Mouse (Mus musculus): ENCODE data around the gene Exoc4. TPM values are rescaled to one million over a fixed set of nuclear protein-coding genes. Genes with fewer than 3 reads are reported as not detected.

Exoc4 gene
- polyA plus RNA-seq, 2 experiments from 2014 or later, result 60.9 to 70.4 TPM

- no peak for ATAC-seq
These were observed 709.4 kb downstream of the Exoc4 start for GRCm38 (mm10) chr6:33958281-33958680.

GRCm38 (mm10) chr6:33960766-33961165 lies 711.9 kb downstream of the Exoc4 start:
- no peak for ATAC-seq

GRCm38 (mm10) chr6:33963092-33963491 lies 714.2 kb downstream of the Exoc4 start:
- ATAC-seq, result no peak

GRCm38 (mm10) chr6:33965571-33965970 lies 716.7 kb downstream of the Exoc4 start:
- no peak for ATAC-seq

GRCm38 (mm10) chr6:33968746-33969145 lies 719.9 kb downstream of the Exoc4 start:
- ATAC-seq, result no peak

GRCm38 (mm10) chr6:33972801-33973200 lies 723.9 kb downstream of the Exoc4 start:
- ATAC-seq, result no peak

- ATAC-seq, result no peak
These were observed 727.7 kb downstream of the Exoc4 start for GRCm38 (mm10) chr6:33976576-33976975.

- ATAC-seq, result no peak
These were observed 728.6 kb downstream of the Exoc4 start for GRCm38 (mm10) chr6:33977448-33977847.

- no peak for ATAC-seq
These were observed 729.0 kb downstream of the Exoc4 start for GRCm38 (mm10) chr6:33977880-33978279.

GRCm38 (mm10) chr6:33982709-33983108 lies 733.8 kb downstream of the Exoc4 start:
- no peak for ATAC-seq

- ATAC-seq, result no peak
These were observed 738.2 kb downstream of the Exoc4 start for GRCm38 (mm10) chr6:33987132-33987531.

GRCm38 (mm10) chr6:33992213-33993034 lies 743.5 kb downstream of the Exoc4 start:
- ATAC-seq, result no peak

GRCm38 (mm10) chr6:33993842-33994241 lies 745.0 kb downstream of the Exoc4 start:
- no peak for ATAC-seq

GRCm38 (mm10) chr6:33998590-33998989 lies 749.7 kb downstream of the Exoc4 start:
- ATAC-seq, result no peak

GRCm38 (mm10) chr6:33999530-33999929 lies 750.6 kb downstream of the Exoc4 start:
- no peak for ATAC-seq

- no peak for ATAC-seq
These were observed 751.8 kb downstream of the Exoc4 start for GRCm38 (mm10) chr6:34000644-34001043.

- no peak for ATAC-seq
These were observed 754.1 kb downstream of the Exoc4 start for GRCm38 (mm10) chr6:34003033-34003432.

GRCm38 (mm10) chr6:34013469-34013868 lies 764.6 kb downstream of the Exoc4 start:
- ATAC-seq, result no peak

Other genes starting within 250 kb of the Exoc4 start
- 100 to 1,000 TPM; 107 to 123 TPM for gene Chchd3, start 188.8 kb upstream of the Exoc4 start, polyA plus RNA-seq (2017; shearing (Covaris generic))

All from CD4-positive, CD25-positive, alpha-beta regulatory T cell, adult 4 months (primary cell).